Mouse (Mus musculus) ES-E14 (cell line): ENCODE data around the gene Wfdc10. TPM values are rescaled to one million over a fixed set of nuclear protein-coding genes. Genes with fewer than 3 reads are reported as not detected.

Source experiments
- DNase-seq: peaks from one replicate; pipeline ENCODE4 v3.0.0-alpha.2; 2013; ENCODE audit warnings: low read depth, low spot score
- H3K27ac ChIP-seq: 2 replicates; pipeline ENCODE4 v1.5.1; 2012; ENCODE audit warnings: low read depth, mild to moderate bottlenecking, low read length, moderate library complexity, mixed read lengths; ENCODE audit not compliant: poor library complexity, insufficient read depth, severe bottlenecking
- H3K36me3 ChIP-seq: 2 replicates; pipeline ENCODE4 v1.6.1; 2012; ENCODE audit warnings: mild to moderate bottlenecking, low read length, moderate library complexity, mixed read lengths; ENCODE audit not compliant: control insufficient read depth, poor library complexity, insufficient read depth, severe bottlenecking
- H3K4me1 ChIP-seq, 2 experiments: fragments of 150-350 bp in 1 of 2; sonication (generic) in 1 of 2; 2 replicates each; pipeline ENCODE4 v1.6.1; 2012; ENCODE audit warnings: low read length in 2 of 2, mild to moderate bottlenecking in 1 of 2, mixed read lengths in 1 of 2; ENCODE audit not compliant: control insufficient read depth in 2 of 2, insufficient read depth in 2 of 2, poor library complexity in 1 of 2
- H3K4me3 ChIP-seq, 2 experiments: fragments of 150-350 bp in 1 of 2; sonication (generic) in 1 of 2; 2 replicates each; pipeline ENCODE4 v1.5.1; 2012; ENCODE audit warnings: low read length in 2 of 2, low read depth in 1 of 2, mild to moderate bottlenecking in 1 of 2, mixed read lengths in 1 of 2; ENCODE audit not compliant: insufficient read depth in 1 of 2, poor library complexity in 1 of 2, severe bottlenecking in 1 of 2
- H3K9ac ChIP-seq: 2 replicates; pipeline ENCODE4 v1.6.1; 2012; ENCODE audit warnings: low read depth, mild to moderate bottlenecking, low read length, mixed read lengths; ENCODE audit not compliant: poor library complexity, insufficient read depth, severe bottlenecking
- H3K9me3 ChIP-seq: fragments of 150-350 bp; sonication (generic); 2 replicates; pipeline ENCODE4 v1.6.1; 2012; ENCODE audit warnings: low read depth, mild to moderate bottlenecking, low read length; ENCODE audit not compliant: control insufficient read depth, insufficient read depth
- CHD2 ChIP-seq: IDR thresholded peaks from 2 replicates; pipeline ENCODE4 v1.6.1; 2014; ENCODE audit warnings: mild to moderate bottlenecking, low read depth, low read length, inconsistent platforms
- HCFC1 ChIP-seq: IDR thresholded peaks from 2 replicates; pipeline ENCODE4 v1.6.1; 2012; ENCODE audit warnings: low read length, inconsistent platforms, borderline replicate concordance; ENCODE audit not compliant: insufficient read depth
- MAFK ChIP-seq: IDR thresholded peaks from 2 replicates; pipeline ENCODE4 v1.6.1; 2014; ENCODE audit warnings: mild to moderate bottlenecking, low read depth, low read length, inconsistent platforms; ENCODE audit not compliant: insufficient read depth
- ZC3H11A ChIP-seq: IDR thresholded peaks from 2 replicates; pipeline ENCODE4 v1.6.1; 2012; ENCODE audit warnings: low read depth, mild to moderate bottlenecking, inconsistent platforms, low read length, borderline replicate concordance
- ZNF384 ChIP-seq: IDR thresholded peaks from 2 replicates; pipeline ENCODE4 v1.6.1; 2012; ENCODE audit warnings: low read depth, low read length, inconsistent platforms
- in situ Hi-C, 2 experiments: fragments of 600-800 bp; cut with MboI; formaldehyde crosslinking; loops; one replicate each; pipeline ENCODE4 v1.15.1; 2025; ENCODE audit warnings: low sequenced_read_pairs in 2 of 2, inconsistent platforms in 1 of 2; ENCODE audit not compliant: unreplicated experiment in 2 of 2
- total RNA-seq: library from RNA; depleted of rRNA; stranded (reverse); fragments of 300-350 nt; gene quantifications from 2 replicates; pipeline ENCODE4 v1.2.3, GENCODE M21; 2012

Gene Wfdc10
- total RNA-seq, 1 experiment = 0.98 TPM

DNA sequence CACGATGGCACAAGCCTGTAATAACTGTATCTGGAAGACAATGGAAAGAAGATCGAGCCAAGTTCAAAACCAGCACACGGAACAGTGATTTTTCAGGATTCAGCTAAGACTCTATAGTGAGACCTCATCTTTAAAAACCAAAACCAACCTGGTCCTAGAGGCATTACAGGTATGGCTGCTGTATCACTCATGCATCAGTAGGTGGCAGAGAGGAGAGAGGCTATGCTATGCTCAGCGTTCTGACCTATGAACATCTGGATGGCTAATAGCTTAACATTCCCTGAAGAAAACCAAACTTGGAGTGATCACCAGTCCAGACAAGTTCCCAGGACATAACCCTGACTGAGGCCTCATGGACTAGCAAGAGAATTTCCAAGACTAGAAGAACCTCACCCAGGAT is 34.1 kb upstream of the Wfdc10 start:
- no peak for TF ChIP-seq ZC3H11A
- no peak for TF ChIP-seq CHD2
- no peak for TF ChIP-seq HCFC1
- no peak for TF ChIP-seq MAFK
- no peak for TF ChIP-seq ZNF384
- DNase-seq = no peak
- Histone ChIP-seq H3K4me3 (no peak overlapping the region), H3K4me1 (no peaks in the 10 kb centered on the region), H3K27ac (no peak overlapping the region), H3K9ac (no peak overlapping the region), H3K36me3 (no peaks in the 10 kb centered on the region), H3K9me3 (no peaks in the 10 kb centered on the region)
- in situ Hi-C loops = no loop called here

DNA sequence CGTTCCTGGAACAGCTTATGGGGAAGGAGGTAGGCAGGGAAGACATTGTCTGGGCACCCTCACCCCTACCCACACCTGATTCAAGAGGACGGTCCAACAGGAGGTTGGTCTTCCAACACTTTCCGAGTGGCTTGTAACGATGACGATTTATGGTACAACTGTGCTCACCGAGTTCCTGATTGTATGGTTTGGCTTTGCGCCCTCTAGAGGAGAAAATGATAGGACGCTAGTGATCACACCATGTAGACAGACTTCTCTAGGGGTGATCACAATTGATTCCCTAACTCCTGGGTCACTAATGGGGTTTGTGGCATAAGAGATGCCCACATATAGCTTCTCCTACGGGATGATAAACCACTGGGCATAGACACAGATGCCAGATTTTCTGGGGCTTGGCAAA is 20.6 kb upstream of the Wfdc10 start:
- TF ChIP-seq HCFC1 = no peak
- TF ChIP-seq ZC3H11A = no peak
- no peak for TF ChIP-seq MAFK
- no peak for TF ChIP-seq ZNF384
- no peak for TF ChIP-seq CHD2
- H3K4me3 ChIP-seq = no peak overlapping the region
- DNase-seq = no peak

DNA sequence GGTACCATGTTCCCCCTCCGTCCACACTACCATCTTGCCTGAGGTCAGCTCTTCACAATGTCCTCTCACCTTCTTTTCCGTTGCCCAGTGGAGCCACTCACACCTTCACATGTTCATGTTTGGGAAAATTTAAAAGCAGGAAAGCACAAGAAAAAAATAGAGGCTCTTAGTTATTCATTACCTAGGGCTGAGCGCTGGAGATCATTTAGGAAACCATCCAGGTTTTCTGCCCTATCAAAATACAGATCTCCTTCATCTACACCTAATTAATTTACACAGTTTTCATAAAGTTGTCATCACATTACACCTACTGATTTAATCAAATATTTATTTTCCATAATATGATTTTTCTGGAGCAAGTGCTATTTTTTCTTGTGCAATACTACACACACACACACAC is 17.1 kb upstream of the Wfdc10 start, which contains the start of gene Wfdc16:
Wfdc16 (minus strand) TSS at position 101 of the 400 bp plus-strand sequence.
- no peaks in the 10 kb centered on the region for H3K4me1 ChIP-seq
- H3K4me3 ChIP-seq = no peak within 1 kb of the TSS
- no peaks in the 10 kb centered on the region for H3K36me3 ChIP-seq
- in situ Hi-C loops = no loop called here
- no peak within 1 kb of the TSS for H3K27ac ChIP-seq
- H3K9me3 ChIP-seq = no peaks in the 10 kb centered on the region
- H3K9ac ChIP-seq = no peak within 1 kb of the TSS
- no peak for TF ChIP-seq ZNF384
- TF ChIP-seq HCFC1 = no peak
- TF ChIP-seq ZC3H11A = no peak
- no peak for TF ChIP-seq MAFK
- TF ChIP-seq CHD2 = no peak
- DNase-seq = no peak

More for the DNA sequence above, 20.6 kb upstream of the Wfdc10 start:
- no peaks in the 10 kb centered on the region for H3K36me3 ChIP-seq
- H3K9ac ChIP-seq = no peak overlapping the region
- H3K27ac ChIP-seq = no peak overlapping the region
- in situ Hi-C loops = no loop called here
- H3K4me1 ChIP-seq = no peaks in the 10 kb centered on the region
- no peaks in the 10 kb centered on the region for H3K9me3 ChIP-seq

DNA sequence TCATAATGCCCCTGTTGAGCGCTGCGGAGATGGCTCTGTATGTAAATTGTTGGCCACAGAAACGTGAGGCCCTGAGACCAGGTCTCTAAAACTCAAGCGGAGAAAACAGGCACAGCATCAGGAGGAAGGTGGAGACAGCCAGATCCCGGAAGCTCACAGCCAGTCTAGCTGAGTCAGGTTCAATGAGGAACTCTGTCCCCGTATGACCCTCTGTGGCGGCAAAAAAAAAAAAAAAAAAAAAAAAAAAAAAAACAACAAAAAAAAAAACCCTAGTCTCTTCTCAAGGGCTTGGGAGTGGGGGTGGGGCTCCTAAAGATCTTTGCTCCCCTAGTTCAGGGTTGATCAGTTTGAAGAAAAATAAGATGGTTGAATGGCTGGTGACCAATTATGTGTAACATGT is 14.7 kb upstream of the Wfdc10 start:
- in situ Hi-C loops = no loop called here

More for the DNA sequence above, 14.7 kb upstream of the Wfdc10 start:
- H3K9me3 ChIP-seq = no peaks in the 10 kb centered on the region
- DNase-seq = no peak
- no peaks in the 10 kb centered on the region for H3K4me1 ChIP-seq
- no peak overlapping the region for H3K4me3 ChIP-seq
- H3K9ac ChIP-seq = no peak overlapping the region
- no peaks in the 10 kb centered on the region for H3K36me3 ChIP-seq
- TF ChIP-seq MAFK (peak; percentile 31; the same call in 1 of the 2 replicates), CHD2 (no peak), ZNF384 (peak; percentile 92), ZC3H11A (no peak)
- no peak overlapping the region for H3K27ac ChIP-seq
